Mouse (Mus musculus) lung, adult 2 months (tissue): ENCODE data around the gene Fmod. TPM values are rescaled to one million over a fixed set of nuclear protein-coding genes. Genes with fewer than 3 reads are reported as not detected.

Experiments
- DNase-seq: peaks from one replicate; pipeline ENCODE4 v3.0.0; 2022
- H3K4me1 ChIP-seq: fragments of 200-500 bp; 2 replicates; pipeline ENCODE4 v1.6.1; 2011; ENCODE audit warnings: low read length; ENCODE audit not compliant: control insufficient read depth, insufficient read depth
- H3K4me3 ChIP-seq: fragments of 200-500 bp; replicated peaks from 2 replicates; pipeline ENCODE3; 2011; ENCODE audit warnings: low read depth, mild to moderate bottlenecking, control low read depth, low read length; ENCODE audit errors: extremely low read depth
- CTCF ChIP-seq: fragments of 200-500 bp; IDR thresholded peaks from 2 replicates; pipeline ENCODE4 v1.5.1; 2011; ENCODE audit warnings: mild to moderate bottlenecking, low read length, control low read depth; ENCODE audit not compliant: insufficient read depth
- POLR2A ChIP-seq: fragments of 200-500 bp; IDR thresholded peaks from 2 replicates; pipeline ENCODE4 v1.6.1; 2011; ENCODE audit warnings: low read depth, mild to moderate bottlenecking, control low read depth, low read length, borderline replicate concordance; ENCODE audit errors: extremely low read depth
- WGBS: fragments of 180-500 bp; shearing (Covaris S2); methylation state at CpG from one replicate; pipeline ENCODE4 v1.1.7; 2018; 5-methylcytosine and 5-hydroxymethylcytosine counted together
- polyA plus RNA-seq: library from polyadenylated mRNA; depleted of rRNA; stranded (reverse); fragments of >200 nt; gene quantifications from 2 replicates; pipeline ENCODE4 v1.2.3, GENCODE M21; 2012

The Fmod gene
- polyA plus RNA-seq, 1 experiment, result 14.2 TPM

GRCm38 (mm10) chr1:134073061-134073564 lies 36.1 kb downstream of the Fmod start:
- DNase-seq, result peak; percentile 25
- peaks cover 31% of the 10 kb centered on the region for H3K4me1 ChIP-seq
- WGBS, result 67% methylated on average over 6 of the region's 6 CpGs
- TF ChIP-seq CTCF (no peak), POLR2A (no peak)
- no peak overlapping the region for H3K4me3 ChIP-seq

GRCm38 (mm10) chr1:134073658-134074057 lies 36.6 kb downstream of the Fmod start:
- Histone ChIP-seq H3K4me1 (peaks cover 31% of the 10 kb centered on the region), H3K4me3 (no peak overlapping the region)
- TF ChIP-seq CTCF (no peak), POLR2A (no peak)
- no peak for DNase-seq
- 70% methylated on average over 1 of the region's 1 CpGs for WGBS

GRCm38 (mm10) chr1:134074184-134074583 lies 37.1 kb downstream of the Fmod start:
- TF ChIP-seq POLR2A (peak; percentile 49; the same call in 1 of the 2 replicates), CTCF (no peak)
- WGBS, result 54% methylated on average over 3 of the region's 3 CpGs
- Histone ChIP-seq H3K4me3 (no peak overlapping the region), H3K4me1 (peaks cover 31% of the 10 kb centered on the region)
- no peak for DNase-seq

GRCm38 (mm10) chr1:134074606-134075005 lies 37.6 kb downstream of the Fmod start:
- H3K4me3 ChIP-seq, result no peak overlapping the region
- H3K4me1 ChIP-seq, result peaks cover 34% of the 10 kb centered on the region
- peak; percentile 95 for TF ChIP-seq POLR2A
- TF ChIP-seq CTCF, result no peak
- WGBS, result 59% methylated on average over 10 of the region's 10 CpGs
- no peak for DNase-seq

- DNase-seq, result peak; percentile 38
- TF ChIP-seq POLR2A (peak; percentile 59), CTCF (no peak)
- Histone ChIP-seq H3K4me1 (peaks cover 36% of the 10 kb centered on the region), H3K4me3 (no peak overlapping the region)
- 72% methylated on average over 8 of the region's 8 CpGs for WGBS
Measured at GRCm38 (mm10) chr1:134075532-134075931, 38.5 kb downstream of the Fmod start.

GRCm38 (mm10) chr1:134076789-134077188 lies 39.7 kb downstream of the Fmod start:
- H3K4me1 ChIP-seq, result peaks cover 24% of the 10 kb centered on the region
- DNase-seq, result no peak
- 42% methylated on average over 2 of the region's 2 CpGs for WGBS
- peak overlapping the region; percentile 55 for H3K4me3 ChIP-seq
- TF ChIP-seq CTCF (no peak), POLR2A (peak; percentile 58; the same call in 1 of the 2 replicates)

GRCm38 (mm10) chr1:134077389-134078060 lies 40.5 kb downstream of the Fmod start:
- 5% methylated on average over 14 of the region's 14 CpGs for WGBS
- no peak for DNase-seq
- H3K4me1 ChIP-seq, result peaks cover 20% of the 10 kb centered on the region

GRCm38 (mm10) chr1:134078061-134078795 lies 41.2 kb downstream of the Fmod start:
- under 1% methylated on average over 19 of the region's 19 CpGs for WGBS

More at GRCm38 (mm10) chr1:134077389-134078060, 40.5 kb downstream of the Fmod start:
- TF ChIP-seq POLR2A (peak; percentile 37), CTCF (0 out of 2 replicates have a peak, but pooled peaks have one; percentile 11)
- peak overlapping the region; percentile 98 for H3K4me3 ChIP-seq

GRCm38 (mm10) chr1:134078802-134079476 lies 41.9 kb downstream of the Fmod start, which contains the start of gene Btg2:
Gene Btg2 (minus strand): TSS chr1:134079120.
- TF ChIP-seq POLR2A (peak; percentile 100), CTCF (no peak)
- DNase-seq, result peak; percentile 97
- under 1% methylated on average over 60 of the region's 62 CpGs for WGBS

More at GRCm38 (mm10) chr1:134078061-134078795, 41.2 kb downstream of the Fmod start:
- DNase-seq, result no peak
- TF ChIP-seq POLR2A, result peak; percentile 71
- no peak for TF ChIP-seq CTCF
- peak overlapping the region; percentile 98 for H3K4me3 ChIP-seq
- H3K4me1 ChIP-seq, result peaks cover 22% of the 10 kb centered on the region

GRCm38 (mm10) chr1:134079477-134080163 lies 42.6 kb downstream of the Fmod start:
- no peak for DNase-seq
- WGBS, result 4% methylated on average over 9 of the region's 9 CpGs
- TF ChIP-seq CTCF (no peak), POLR2A (no peak)
- Histone ChIP-seq H3K4me3 (peak overlapping the region; percentile 54), H3K4me1 (peaks cover 17% of the 10 kb centered on the region)

More at GRCm38 (mm10) chr1:134078802-134079476, 41.9 kb downstream of the Fmod start, which contains the start of gene Btg2:
- Histone ChIP-seq H3K4me1 (peaks cover 22% of the 10 kb centered on the region), H3K4me3 (peak within 1 kb of the TSS; percentile 98)
